Mouse (Mus musculus): ENCODE measurements around the gene Strn4.

DNA sequence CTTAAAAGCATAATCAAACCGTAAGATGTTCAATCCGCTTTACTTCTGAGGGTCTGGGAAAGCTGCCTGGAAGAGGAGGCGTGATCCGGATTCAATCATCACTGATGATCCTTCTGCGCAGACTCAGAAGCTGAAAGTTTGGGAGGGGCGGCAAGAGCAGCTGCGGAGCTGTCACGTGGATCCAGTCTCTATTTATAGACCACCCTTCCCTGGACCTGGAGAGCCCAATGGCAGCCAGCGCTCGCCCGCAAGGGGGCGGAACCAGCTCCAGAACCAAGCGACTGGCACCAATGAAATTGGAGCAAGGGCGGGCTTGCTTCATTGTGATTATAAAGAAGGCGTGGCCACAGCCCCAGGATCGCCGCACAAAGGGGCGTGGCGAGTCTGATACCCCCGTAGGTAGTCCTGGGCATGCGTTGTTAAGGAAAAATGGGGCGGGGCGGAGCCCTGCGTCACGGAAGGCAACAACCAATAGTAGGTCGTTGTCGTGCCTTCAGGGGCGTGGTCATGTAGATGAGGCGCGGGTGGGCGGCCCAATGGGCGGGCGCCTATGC, 59.1 kb downstream of the Strn4 start:
- TF ChIP-seq GABPA (IDR thresholded peaks at IDR 0.05; ENCODE audit: insufficient replicate concordance, low read depth, low read length) (no peak), MAFK (IDR thresholded peaks at IDR 0.05; ENCODE audit: insufficient replicate concordance, low read length) (no peak), POLR2A (IDR thresholded peaks at IDR 0.05; ENCODE audit: low read depth, low read length) (peak; percentile 33; the same call in 1 of the 2 replicates), ZNF384 (IDR thresholded peaks at IDR 0.05; ENCODE audit: low read depth, low read length) (no peak), EP300 (IDR thresholded peaks at IDR 0.05; ENCODE audit: low read length) (no peak), CTCF (conservative IDR thresholded peaks at IDR 0.05 in 1 of 2, IDR thresholded peaks at IDR 0.05 in 1 of 2; ENCODE audit: low read depth in 2 of 2, low read length in 2 of 2) (no peak)

All from CH12.LX (cell line).